Mouse (Mus musculus) stomach, postnatal 0 days (tissue): ENCODE measurements at regions not wholly inside any gene's neighbourhood (a gene's known extent, or its start where the extent isn't known, plus 50 kb on each side); places are given as distances from the start of the nearest gene placed in this dataset.

Experiments used
- CTCF ChIP-seq: IDR thresholded peaks from 2 replicates; pipeline ENCODE4 v1.5.1; 2016; ENCODE audit warnings: antibody characterized with exemption, low read depth, mild to moderate bottlenecking, moderate library complexity
- EP300 ChIP-seq: optimal IDR thresholded peaks from 2 replicates; pipeline ENCODE3; 2016; ENCODE audit warnings: antibody characterized with exemption

- no peak for TF ChIP-seq CTCF
- no peak for TF ChIP-seq EP300
Observed at GRCm38 (mm10) chr4:122022854-122023253, 401.0 kb upstream of the Gm12887 start.
